Mouse (Mus musculus) small intestine, adult 10 weeks (tissue): ENCODE results near the gene Pla2g3. TPM values are rescaled to one million over a fixed set of nuclear protein-coding genes. Genes with fewer than 3 reads are reported as not detected.

Experiments used
- polyA plus RNA-seq: library from polyadenylated mRNA; stranded (reverse); fragments of 350-450 nt; fragmentation: Illumina TruSeq; extraction: RNeasy Lipid Tissue Mini Kit (QIAGEN cat#74804); gene quantifications from one replicate; pipeline ENCODE4 v1.2.3, GENCODE M21; 2014; ENCODE audit warnings: low replicate concordance

The Pla2g3 gene
- polyA plus RNA-seq: not detected

DNA sequence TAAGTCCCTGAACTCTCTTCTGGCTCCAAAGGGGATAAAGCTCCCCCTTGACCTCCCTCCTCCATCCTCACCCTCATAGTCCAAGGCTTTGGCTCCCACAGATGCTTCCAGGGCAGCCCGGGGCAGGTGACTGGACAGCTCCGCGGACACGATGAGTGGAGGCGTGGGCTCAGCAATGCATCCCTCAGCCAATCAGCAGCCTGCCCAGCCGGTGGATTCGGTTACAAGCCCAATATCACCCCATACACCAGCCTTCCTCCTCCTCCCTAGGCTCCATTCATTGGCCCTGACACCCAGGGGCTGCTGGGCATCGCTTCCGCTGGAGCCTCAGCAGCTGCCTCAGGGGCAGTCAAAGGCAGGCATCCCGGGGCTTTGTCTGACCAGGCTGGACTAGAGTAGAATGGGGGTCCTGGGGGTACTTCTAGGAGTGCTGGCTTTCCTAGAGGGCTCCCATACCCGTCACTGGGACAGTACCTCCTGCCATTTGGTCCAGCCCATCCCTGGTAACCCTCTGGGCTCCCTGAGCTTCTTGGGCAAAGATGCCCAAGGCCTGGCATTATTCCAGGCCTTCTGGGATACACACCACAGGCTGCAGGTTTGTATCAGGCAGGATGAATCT, at the start of gene Pla2g3:
Pla2g3 (plus strand) TSS at position 333 of the 619 bp plus-strand sequence.

DNA sequence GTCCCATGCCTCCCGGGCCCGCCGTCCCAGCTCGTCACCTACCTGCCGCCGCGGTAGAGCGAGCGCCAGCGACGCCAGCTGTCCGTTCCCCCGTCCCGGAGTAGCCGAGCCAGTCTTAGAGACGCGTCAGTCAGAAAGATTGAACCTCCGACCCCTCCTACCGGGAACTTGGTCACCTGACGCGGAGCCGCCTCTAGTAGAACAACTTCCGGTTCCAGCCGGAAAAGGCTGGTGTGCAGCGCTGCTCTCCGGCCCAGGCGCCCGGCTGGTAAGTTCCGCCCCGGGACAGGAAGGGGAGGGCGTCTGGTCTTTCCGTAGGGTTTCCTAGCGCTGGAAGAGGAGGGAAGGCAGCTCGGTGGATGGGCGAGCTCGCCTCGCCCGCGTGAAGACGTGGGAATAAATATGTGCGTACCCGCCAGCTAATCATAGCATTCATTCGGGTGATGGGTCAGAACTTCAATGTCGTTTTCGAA, 35.9 kb upstream of the Pla2g3 start, which contains the start of gene Rnf185:
Rnf185 (minus strand) TSS at position 197 of the 473 bp plus-strand sequence.

DNA sequence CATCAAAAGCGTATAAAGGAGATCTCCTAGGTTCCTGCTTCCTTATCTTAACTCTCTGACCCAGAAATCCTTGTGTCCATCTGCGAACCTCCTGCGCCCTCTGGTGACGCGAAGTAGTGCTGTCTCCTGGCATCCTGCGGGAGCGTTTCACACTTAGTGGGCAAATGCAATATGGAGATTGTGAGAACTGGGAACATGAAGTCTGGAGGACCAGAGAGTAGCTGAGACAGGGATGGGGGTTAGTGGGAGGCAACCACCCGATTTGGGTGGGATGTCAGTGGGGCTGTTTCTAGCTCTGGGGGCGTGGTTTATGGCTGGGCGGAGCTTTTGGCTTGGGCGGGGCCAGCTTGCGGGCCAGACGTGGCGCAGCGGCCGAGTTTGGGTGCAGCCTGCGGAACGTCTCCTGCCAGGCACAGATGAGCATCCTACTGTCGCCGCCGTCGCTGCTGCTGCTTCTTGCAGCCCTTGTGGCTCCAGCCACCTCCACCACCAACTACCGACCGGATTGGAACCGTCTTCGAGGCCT, 26.5 kb downstream of the Pla2g3 start, which contains the start of gene Selenom:
Selenom (plus strand) TSS at position 156 of the 526 bp plus-strand sequence.

DNA sequence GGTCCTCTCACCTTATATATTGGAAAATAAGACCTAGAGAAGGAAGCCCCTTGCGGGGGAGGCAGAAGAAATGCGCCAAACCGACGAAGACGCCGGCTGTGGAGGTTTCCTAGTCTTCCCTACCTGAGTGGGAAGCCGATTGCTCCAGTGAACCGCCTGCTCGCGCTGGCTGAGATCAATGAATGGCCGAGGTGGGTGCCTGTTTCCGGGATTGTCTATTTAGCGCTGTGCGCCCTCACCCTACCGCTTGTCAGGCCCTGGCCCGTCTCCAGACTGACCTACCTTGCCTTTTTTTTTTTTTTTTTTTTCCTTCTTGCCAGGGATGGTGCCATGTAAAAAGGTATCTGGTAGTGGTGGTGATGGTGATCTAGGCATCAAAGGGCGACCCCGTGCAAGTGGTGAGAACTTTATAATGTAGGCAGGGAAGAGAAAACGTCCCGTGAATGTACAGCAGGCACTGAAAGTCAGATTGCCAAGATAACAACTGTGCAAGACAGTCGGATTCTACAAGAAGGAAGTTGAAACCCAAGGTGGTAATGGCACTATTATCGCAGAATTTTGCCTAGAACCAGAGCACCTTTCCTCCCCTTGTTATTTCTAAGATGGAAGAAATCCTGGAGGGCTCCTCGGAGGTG, 52.5 kb downstream of the Pla2g3 start, which contains the start of gene Smtn:
Smtn (minus strand) TSS at position 162 of the 635 bp plus-strand sequence.

Other genes with a start within 250 kb of the Pla2g3 start
- 116 TPM for gene Drg1, start 221.9 kb upstream of the Pla2g3 start, polyA plus RNA-seq
- 5.2 TPM for gene Patz1, start 199.4 kb upstream of the Pla2g3 start, polyA plus RNA-seq
- 0.93 TPM for gene Pik3ip1, start 157.9 kb upstream of the Pla2g3 start, polyA plus RNA-seq
- 17.3 TPM for gene Limk2, start 79.1 kb upstream of the Pla2g3 start, polyA plus RNA-seq
- 24.3 TPM for gene Rnf185, start 35.9 kb upstream of the Pla2g3 start, polyA plus RNA-seq
- gene Inpp5j, start 16.5 kb downstream of the Pla2g3 start, polyA plus RNA-seq: 0.78 TPM
- gene Selenom, start 26.4 kb downstream of the Pla2g3 start, polyA plus RNA-seq: 1.5 TPM
- not detected for gene Smtn, start 52.3 kb downstream of the Pla2g3 start, polyA plus RNA-seq
- 10.2 TPM for gene Morc2a, start 160.9 kb downstream of the Pla2g3 start, polyA plus RNA-seq